Mouse (Mus musculus) liver, embryonic 14.5 days (tissue): ENCODE data around the gene Sit1. TPM values are rescaled to one million over a fixed set of nuclear protein-coding genes. Genes with fewer than 3 reads are reported as not detected.

Experiments
- ATAC-seq: fragments of 200-750 bp; cut with Nextera tagmentation; 2 replicates; pipeline ENCODE4 v1.8.0; 2017; ENCODE audit warnings: moderate number of reproducible peaks, mild to moderate bottlenecking, moderate library complexity; ENCODE audit not compliant: insufficient read depth
- DNase-seq, 3 experiments: peaks; one replicate each; pipeline ENCODE4 v3.0.0-alpha.2; 2012 to 2013; ENCODE audit warnings: low read depth in 3 of 3, low spot score in 3 of 3
- H3K27ac ChIP-seq: fragments of 300-500 bp; sonication (generic); 2 replicates; pipeline ENCODE4 v1.5.1; 2014; ENCODE audit warnings: moderate library complexity, mild to moderate bottlenecking, control low read depth, inconsistent platforms
- H3K27me3 ChIP-seq: fragments of 300-500 bp; sonication (generic); 2 replicates; pipeline ENCODE4 v1.6.1; 2014; ENCODE audit warnings: mild to moderate bottlenecking, low read length, moderate library complexity; ENCODE audit not compliant: control insufficient read depth, insufficient read depth
- H3K36me3 ChIP-seq: fragments of 300-500 bp; sonication (generic); replicated peaks from 2 replicates; pipeline ENCODE4 v1.6.1; 2014; ENCODE audit warnings: low read depth; ENCODE audit not compliant: control insufficient read depth, insufficient read depth
- H3K4me1 ChIP-seq, 2 experiments: fragments of 200-500 bp in 1 of 2; fragments of 300-500 bp in 1 of 2; sonication (generic) in 1 of 2; replicated peaks; 2 replicates each; pipeline ENCODE4 v1.6.1; 2012 to 2014; ENCODE audit warnings: antibody characterized with exemption in 1 of 2, inconsistent platforms in 1 of 2, low read length in 1 of 2; ENCODE audit not compliant: control insufficient read depth in 2 of 2, insufficient read depth in 2 of 2
- H3K4me2 ChIP-seq: fragments of 300-500 bp; sonication (generic); 2 replicates; pipeline ENCODE4 v1.6.1; 2014; ENCODE audit warnings: low read depth, mild to moderate bottlenecking, control low read depth, moderate library complexity
- H3K4me3 ChIP-seq, 2 experiments: fragments of 200-500 bp in 1 of 2; fragments of 300-500 bp in 1 of 2; sonication (generic) in 1 of 2; 2 replicates each; pipeline ENCODE4 v1.5.1; 2012 to 2014; ENCODE audit warnings: low read depth in 2 of 2, low read length in 2 of 2, mild to moderate bottlenecking in 2 of 2, control low read depth in 1 of 2, inconsistent platforms in 1 of 2, moderate library complexity in 1 of 2; ENCODE audit not compliant: insufficient read depth in 1 of 2
- H3K9ac ChIP-seq: fragments of 300-500 bp; sonication (generic); replicated peaks from 2 replicates; pipeline ENCODE4 v1.6.1; 2014; ENCODE audit warnings: mild to moderate bottlenecking, control low read depth, moderate library complexity
- H3K9me3 ChIP-seq: fragments of 300-500 bp; sonication (generic); 2 replicates; pipeline ENCODE4 v1.6.1; 2016; ENCODE audit warnings: low read length, mixed read lengths; ENCODE audit not compliant: control insufficient read depth
- CTCF ChIP-seq: IDR thresholded peaks from 2 replicates; pipeline ENCODE4 v1.5.1; 2016; ENCODE audit warnings: antibody characterized with exemption, low read depth, control low read depth
- EP300 ChIP-seq: IDR thresholded peaks from 2 replicates; pipeline ENCODE4 v1.6.1; 2016; ENCODE audit warnings: antibody characterized with exemption, low read depth
- WGBS: fragments of 180-500 bp; shearing (Covaris S2); extraction: QIAGEN DNeasy Blood & Tissue Kit; methylation state at CpG from one replicate; pipeline ENCODE4 v1.1.7; 2014; ENCODE audit not compliant: insufficient replicate concordance; 5-methylcytosine and 5-hydroxymethylcytosine counted together
- polyA plus RNA-seq, 2 experiments: library from polyadenylated mRNA; depleted of rRNA in 1 of 2; stranded (reverse) in 1 of 2; unstranded in 1 of 2; fragments of >200 nt; fragmentation: Nextera tagmentation in 1 of 2; extraction: Ambion mirVana in 1 of 2; gene quantifications; 2 replicates each; pipeline versions ENCODE4 v1.2.1 to v1.2.3; 2012 to 2014

The Sit1 gene
- polyA plus RNA-seq (2012; rRNA removed) (0.04 TPM in 1 of 2 replicates, not detected in the other), polyA plus RNA-seq (2014; fragmentation: Nextera tagmentation; extraction: Ambion mirVana) (not detected in 2 replicates)

DNA sequence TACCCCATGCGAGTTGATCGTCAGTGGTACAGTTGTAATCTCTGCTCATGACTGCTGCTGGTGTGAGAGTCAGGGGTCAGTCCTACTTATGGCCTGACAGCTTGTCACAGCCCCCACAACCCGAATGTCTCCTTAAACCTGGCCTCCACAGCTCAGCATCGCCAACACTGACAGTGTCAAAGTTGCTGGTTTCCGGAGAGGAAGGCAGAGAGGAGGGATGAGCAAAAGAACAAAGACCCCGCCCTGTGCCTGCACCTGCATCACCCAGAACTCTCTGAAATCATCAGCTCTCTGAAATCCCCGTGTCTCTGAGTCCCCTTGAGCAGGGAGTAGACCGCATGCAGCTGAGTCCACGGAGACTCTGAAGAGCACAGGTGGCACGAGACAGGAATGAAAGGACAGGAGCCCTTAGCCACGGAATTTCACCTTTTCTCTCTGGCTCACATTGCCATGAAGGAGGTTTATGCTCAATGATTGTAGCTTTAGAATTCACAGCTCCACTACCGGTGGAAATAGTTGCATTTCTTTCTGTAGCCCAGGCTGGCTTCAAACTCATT is at the start of gene Sit1:
Sit1 (minus strand) TSS at position 200 of the 557 bp plus-strand sequence.
- TF ChIP-seq EP300 (no peak), CTCF (no peak)
- Histone ChIP-seq H3K9me3 (no peaks in the 10 kb centered on the region), H3K27ac (no peak within 1 kb of the TSS), H3K36me3 (no peaks in the 10 kb centered on the region), H3K4me1 (peaks cover 0 to 7% of the 10 kb centered on the region in 2 experiments; a peak in 1 of 4 replicates), H3K27me3 (no peaks in the 10 kb centered on the region), H3K4me2 (no peak within 1 kb of the TSS), H3K9ac (no peak within 1 kb of the TSS), H3K4me3 (no peak within 1 kb of the TSS)
- WGBS: 43% methylated on average over 12 of the region's 12 CpGs
- no peak for DNase-seq
- no peak for ATAC-seq

DNA sequence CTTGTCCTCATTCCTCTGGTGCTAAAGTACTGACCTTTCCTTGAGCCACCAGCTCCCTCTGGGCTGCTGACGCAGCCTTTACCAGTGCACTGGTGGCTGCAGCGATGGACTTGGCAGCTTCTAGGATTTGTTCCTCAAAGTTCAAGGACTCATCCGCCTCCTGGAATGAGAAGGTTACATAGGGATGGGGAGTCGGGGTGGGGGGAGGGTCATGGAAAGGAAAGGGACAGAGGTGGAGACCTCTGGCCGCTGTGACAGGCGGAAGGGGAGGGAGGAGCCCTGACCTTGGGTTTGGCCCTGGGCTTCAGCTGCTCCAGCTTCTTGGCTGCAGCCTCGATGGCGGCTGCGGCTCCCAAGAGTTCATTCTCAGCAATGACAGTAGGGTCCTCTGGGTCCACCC is 49.7 kb upstream of the Sit1 start:
- Histone ChIP-seq H3K9ac (no peak overlapping the region), H3K9me3 (no peaks in the 10 kb centered on the region), H3K4me1 (peaks cover 0 to 3% of the 10 kb centered on the region in 2 experiments; a peak in 1 of 4 replicates), H3K4me3 (no peak overlapping the region), H3K4me2 (no peak overlapping the region), H3K36me3 (peaks cover 73% of the 10 kb centered on the region), H3K27me3 (no peaks in the 10 kb centered on the region), H3K27ac (no peak overlapping the region)
- DNase-seq (no peak), ATAC-seq (no peak)
- TF ChIP-seq EP300 (no peak), CTCF (no peak)
- WGBS: 90% methylated on average over 9 of the region's 9 CpGs

DNA sequence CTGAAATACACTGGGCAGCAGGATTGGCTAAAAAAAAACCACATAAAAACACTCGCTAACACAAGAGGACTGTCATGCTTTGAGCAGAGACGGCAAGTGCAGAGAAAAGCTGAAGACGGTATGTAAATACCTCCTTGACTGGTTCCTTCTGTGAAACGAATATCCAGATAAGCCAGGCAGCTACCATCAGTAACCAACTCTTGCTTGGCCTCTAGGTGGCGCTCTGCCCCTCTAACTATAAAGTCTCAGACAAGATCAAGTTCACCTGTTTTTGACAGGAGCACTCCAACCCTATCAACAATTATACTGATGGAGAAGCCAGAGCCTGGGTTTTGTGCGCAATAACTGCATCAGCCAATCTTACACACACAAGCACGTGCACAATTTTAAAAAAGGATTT is 47.0 kb upstream of the Sit1 start:
- no peak overlapping the region for H3K4me3 ChIP-seq
- H3K4me2 ChIP-seq: no peak overlapping the region
- H3K36me3 ChIP-seq: peaks cover 47% of the 10 kb centered on the region
- no peak overlapping the region for H3K27ac ChIP-seq
- no peak overlapping the region for H3K9ac ChIP-seq
- TF ChIP-seq EP300 (no peak), CTCF (peak; percentile 90)
- no peaks in the 10 kb centered on the region for H3K9me3 ChIP-seq
- WGBS: 18% methylated on average over 7 of the region's 7 CpGs
- H3K4me1 ChIP-seq: peaks cover 0 to 3% of the 10 kb centered on the region in 2 experiments; a peak in 1 of 4 replicates
- H3K27me3 ChIP-seq: peaks cover 5% of the 10 kb centered on the region
- no peak for ATAC-seq
- peak; percentile 68 to 71 (median 70) for DNase-seq

DNA sequence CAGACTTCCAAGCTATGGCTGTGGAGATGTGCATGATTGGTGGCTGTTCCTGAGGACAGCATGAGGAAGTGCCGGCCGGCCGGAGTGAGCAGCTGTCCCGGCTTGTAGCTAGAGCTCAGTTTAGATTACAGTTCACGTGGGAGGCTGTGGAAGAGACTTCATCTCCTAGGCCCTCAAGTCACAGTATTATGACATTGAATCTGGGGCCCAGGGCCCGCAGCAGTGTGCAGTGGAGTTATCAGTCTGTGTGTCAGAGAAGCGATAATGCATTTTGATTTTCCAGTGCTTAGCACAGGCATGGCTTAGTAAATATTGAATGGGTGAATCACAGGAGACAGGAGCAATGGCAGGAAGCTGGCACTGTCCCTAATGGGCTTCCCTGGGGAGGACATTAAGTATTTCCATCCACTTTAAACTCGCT is 46.6 kb upstream of the Sit1 start:
- no peak overlapping the region for H3K9ac ChIP-seq
- 37% methylated on average over 8 of the region's 8 CpGs for WGBS
- no peaks in the 10 kb centered on the region for H3K9me3 ChIP-seq
- H3K36me3 ChIP-seq: peaks cover 42% of the 10 kb centered on the region
- no peak overlapping the region for H3K4me3 ChIP-seq
- peaks cover 0 to 3% of the 10 kb centered on the region in 2 experiments; a peak in 1 of 4 replicates for H3K4me1 ChIP-seq
- DNase-seq: no peak
- H3K27me3 ChIP-seq: peaks cover 10% of the 10 kb centered on the region
- no peak overlapping the region for H3K27ac ChIP-seq
- TF ChIP-seq EP300 (no peak), CTCF (no peak)
- H3K4me2 ChIP-seq: no peak overlapping the region
- no peak for ATAC-seq

DNA sequence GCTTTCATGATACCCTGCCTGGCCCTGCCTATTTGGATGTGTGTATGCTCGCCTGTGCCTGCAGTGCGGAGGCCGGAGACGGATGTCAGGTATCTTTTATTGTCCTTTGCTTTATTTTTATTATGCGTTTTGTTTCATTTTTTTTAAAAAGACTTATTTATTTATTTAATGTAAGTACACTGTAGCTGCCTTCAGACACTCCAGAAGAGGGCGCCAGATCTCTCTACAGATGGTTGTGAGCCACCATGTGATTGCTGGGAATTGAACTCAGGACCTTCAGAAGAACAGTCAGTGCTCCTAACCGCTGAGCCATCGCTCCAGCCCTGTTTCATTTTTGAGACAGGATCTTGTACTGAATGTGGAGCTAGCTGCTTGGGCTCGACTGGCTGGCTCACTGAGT is 45.0 kb upstream of the Sit1 start:
- Histone ChIP-seq H3K9ac (no peak overlapping the region), H3K4me3 (no peak overlapping the region), H3K9me3 (no peaks in the 10 kb centered on the region), H3K27ac (no peak overlapping the region), H3K36me3 (peaks cover 26% of the 10 kb centered on the region), H3K27me3 (peaks cover 26% of the 10 kb centered on the region), H3K4me1 (peaks cover 0 to 3% of the 10 kb centered on the region in 2 experiments; a peak in 1 of 4 replicates), H3K4me2 (no peak overlapping the region)
- TF ChIP-seq CTCF: peak; percentile 52
- TF ChIP-seq EP300: no peak
- WGBS: 76% methylated on average over 9 of the region's 9 CpGs
- ATAC-seq (no peak), DNase-seq (no peak)
